ENCODE assay signal across 10 mouse cellular contexts in the genomic region with DNA sequence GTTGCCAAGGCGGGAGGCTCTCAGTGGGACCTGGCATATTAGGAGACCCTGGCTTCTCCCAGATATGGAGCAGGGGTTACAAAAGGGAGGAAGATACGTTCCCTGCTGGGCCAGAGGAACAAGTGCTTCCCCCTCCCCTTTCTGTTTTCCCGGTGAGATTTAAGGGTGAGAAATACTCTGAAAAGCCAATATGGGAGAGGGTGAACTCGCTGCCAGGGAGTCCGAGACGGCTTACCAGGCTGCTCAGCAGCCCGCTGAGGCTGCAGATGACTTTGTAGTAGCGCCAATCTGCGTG. TPM values are rescaled to one million over a fixed set of nuclear protein-coding genes. Genes with fewer than 3 reads are reported as not detected.
A peak's percentile ranks its signal among the peaks of the same experiment; 100 is the strongest.
DNase-seq lines count a peak whose midpoint lies in the region; ATAC-seq and TF ChIP-seq lines count a peak whose summit lies in the region.
"Had no signal": no experiment of that assay in that cellular context is flagged by ENCODE, and none has a peak within 500 bp of the region (broad histone marks: within the 10 kb centered on the region; RNA-seq: fewer than 3 reads in every experiment).

No protein-coding gene starts in this region.

- H3K27ac ChIP-seq in lung, embryonic 16.5 days (ENCODE audit: low read length): peak overlapping the region; percentile 34
- H3K27ac ChIP-seq in limb, embryonic 11.5 days (replicated peaks; ENCODE audit: low read depth, low read length): no peak overlapping the region
- H3K27ac ChIP-seq in small intestine, adult 2 months (ENCODE audit: insufficient read depth, low read depth, low read length): no peak overlapping the region

- TF ChIP-seq CTCF in small intestine, adult 2 months (IDR thresholded peaks at IDR 0.05; ENCODE audit: extremely low read depth, insufficient read length, insufficient replicate concordance, low read depth, low read length): no peak

- no peak for TF ChIP-seq POLR2A in small intestine, adult 2 months (IDR thresholded peaks at IDR 0.05; ENCODE audit: low read depth, low read length)

- no peaks in the 10 kb centered on the region for H3K27me3 ChIP-seq in lung, embryonic 16.5 days (ENCODE audit: control insufficient read depth, insufficient read depth, low read depth, low read length)
- H3K27me3 ChIP-seq in limb, embryonic 11.5 days (ENCODE audit: control insufficient read depth, insufficient read depth, low read length): peaks cover 10% of the 10 kb centered on the region
- H3K27me3 ChIP-seq in small intestine, adult 2 months (ENCODE audit: control insufficient read depth, insufficient read depth, low read length): no peaks in the 10 kb centered on the region

- no peaks in the 10 kb centered on the region for H3K9me3 ChIP-seq in lung, embryonic 16.5 days (ENCODE audit: control insufficient read depth, low read length)
- H3K9me3 ChIP-seq in limb, embryonic 11.5 days (ENCODE audit: control insufficient read depth, low read length): no peaks in the 10 kb centered on the region

- WGBS in lung, embryonic 16.5 days: 7% methylated on average over 9 of the region's 9 CpGs
- WGBS in limb, embryonic 11.5 days: 5% methylated on average over 9 of the region's 9 CpGs
- 42% methylated on average over 9 of the region's 9 CpGs for WGBS in small intestine, adult 2 months

- H3K4me2 ChIP-seq in lung, embryonic 16.5 days (ENCODE audit: low read depth, low read length): peak overlapping the region; percentile 75
- H3K4me2 ChIP-seq in limb, embryonic 11.5 days (ENCODE audit: low read depth, severe bottlenecking): peak overlapping the region; percentile 74

- peak overlapping the region; percentile 42 for H3K4me3 ChIP-seq in lung, embryonic 16.5 days (ENCODE audit: low read length)
- H3K4me3 ChIP-seq in limb, embryonic 11.5 days (ENCODE audit: low read depth, low read length): peak overlapping the region; percentile 24
- H3K4me3 ChIP-seq in small intestine, adult 2 months (ENCODE audit: low read depth, low read length): peak overlapping the region; percentile 53

- peaks cover 39% of the 10 kb centered on the region for H3K4me1 ChIP-seq in lung, embryonic 16.5 days (replicated peaks; ENCODE audit: control insufficient read depth, insufficient read depth, low read length)
- peaks cover 5% of the 10 kb centered on the region for H3K4me1 ChIP-seq in limb, embryonic 11.5 days (ENCODE audit: control insufficient read depth, insufficient read depth, low read length)
- H3K4me1 ChIP-seq in small intestine, adult 2 months (ENCODE audit: control insufficient read depth, insufficient read depth, insufficient read length, low read length): peaks cover 19% of the 10 kb centered on the region

- no peaks in the 10 kb centered on the region for H3K36me3 ChIP-seq in lung, embryonic 16.5 days (ENCODE audit: control insufficient read depth, insufficient read depth, low read length)
- no peaks in the 10 kb centered on the region for H3K36me3 ChIP-seq in limb, embryonic 11.5 days (ENCODE audit: control insufficient read depth, insufficient read depth, low read length)
- no peaks in the 10 kb centered on the region for H3K36me3 ChIP-seq in small intestine, adult 2 months (ENCODE audit: control insufficient read depth, insufficient read depth, low read length)

- peak; percentile 18 for DNase-seq in adrenal gland, postnatal 10 days
- DNase-seq in adrenal gland, postnatal 4 days (ENCODE audit: low spot score in 2 of 2): no peak
- no peak for DNase-seq in lung, adult 18-20 months
- DNase-seq in limb, embryonic 11.5 days (ENCODE audit: low spot score): no peak
- DNase-seq in layer of hippocampus, postnatal 14 days (ENCODE audit: low spot score in 2 of 2): no peak
- no peak for DNase-seq in cerebellum, adult 18-20 months

- peak overlapping the region; percentile 64 for H3K9ac ChIP-seq in lung, embryonic 16.5 days (ENCODE audit: low read length)
- H3K9ac ChIP-seq in limb, embryonic 11.5 days (ENCODE audit: low read length): no peak overlapping the region

- ATAC-seq in lung, embryonic 16.5 days (ENCODE audit: low read depth): no peak
- no peak for ATAC-seq in limb, embryonic 11.5 days (ENCODE audit: insufficient number of reproducible peaks, low FRiP score, low TSS enrichment, low read depth)

RNA-seq across cellular contexts. Expression of gene Calm2, which starts 26.7 kb away (rescaled TPM):
- 100 to 1,000 TPM; 380 to 407 TPM for total RNA-seq in adrenal gland, postnatal 10 days (2021)
- total RNA-seq in adrenal gland, postnatal 4 days (2021): 100 to 1,000 TPM; 558 to 566 TPM
- 1,010 and 1,035 TPM in 2 replicates for polyA plus RNA-seq in lung, embryonic 16.5 days (2015; fragmentation: Nextera tagmentation; extraction: Ambion mirVana)
- polyA plus RNA-seq in limb, embryonic 11.5 days (2014; fragmentation: Nextera tagmentation; extraction: Ambion mirVana): 1,041 and 1,089 TPM in 2 replicates
- polyA plus RNA-seq in small intestine, adult 2 months (2012; rRNA removed): 7.3 and 22.8 TPM in 2 replicates
- 1,000 to 10,000 TPM; 2,088 to 2,105 TPM for total RNA-seq in layer of hippocampus, postnatal 14 days (2021)

RNA-seq across cellular contexts. Expression of gene Stpg4, which starts 45.8 kb away (rescaled TPM):
- not detected for total RNA-seq in adrenal gland, postnatal 10 days (2021)
- under 1 TPM in 1 of 2 experiments, not detected in 1; 0.51 TPM for total RNA-seq in adrenal gland, postnatal 4 days (2021)
- not detected in 2 replicates for polyA plus RNA-seq in lung, embryonic 16.5 days (2015; fragmentation: Nextera tagmentation; extraction: Ambion mirVana)
- 0.23 TPM in 1 of 2 replicates, not detected in the other for polyA plus RNA-seq in limb, embryonic 11.5 days (2014; fragmentation: Nextera tagmentation; extraction: Ambion mirVana)
- polyA plus RNA-seq in small intestine, adult 2 months (2012; rRNA removed): not detected in 2 replicates
- total RNA-seq in layer of hippocampus, postnatal 14 days (2021): not detected
- total RNA-seq: adrenal gland, postnatal 14 days; layer of hippocampus, adult 18-20 months had no signal
